Mouse (Mus musculus) heart, postnatal 0 days (tissue): ENCODE results near the gene Rspo4. TPM values are rescaled to one million over a fixed set of nuclear protein-coding genes. Genes with fewer than 3 reads are reported as not detected.

Experiments
- ATAC-seq: fragments of 200-750 bp; cut with Nextera tagmentation; 2 replicates; pipeline ENCODE4 v1.8.0; 2017; ENCODE audit warnings: low read depth, moderate number of reproducible peaks, moderate library complexity; ENCODE audit not compliant: insufficient read depth
- DNase-seq: peaks from one replicate; pipeline ENCODE4 v3.0.0-alpha.2; 2016; ENCODE audit warnings: low spot score
- H3K27ac ChIP-seq: fragments of 300-500 bp; sonication (generic); 2 replicates; pipeline ENCODE4 v1.5.1; 2014; ENCODE audit warnings: low read depth, mild to moderate bottlenecking
- H3K27me3 ChIP-seq: fragments of 300-500 bp; sonication (generic); 2 replicates; pipeline ENCODE4 v1.6.1; 2014; ENCODE audit warnings: low read length, mixed read lengths; ENCODE audit not compliant: control insufficient read depth, insufficient read depth
- H3K36me3 ChIP-seq: fragments of 300-500 bp; sonication (generic); replicated peaks from 2 replicates; pipeline ENCODE4 v1.6.1; 2014; ENCODE audit warnings: low read length, mixed read lengths; ENCODE audit not compliant: control insufficient read depth, insufficient read depth
- H3K4me1 ChIP-seq: fragments of 300-500 bp; sonication (generic); 2 replicates; pipeline ENCODE4 v1.6.1; 2014; ENCODE audit warnings: antibody characterized with exemption; ENCODE audit not compliant: control insufficient read depth, insufficient read depth
- H3K4me2 ChIP-seq: fragments of 300-500 bp; sonication (generic); 2 replicates; pipeline ENCODE4 v1.6.1; 2014; ENCODE audit warnings: low read depth, mild to moderate bottlenecking, low read length, moderate library complexity
- H3K4me3 ChIP-seq: fragments of 300-500 bp; sonication (generic); 2 replicates; pipeline ENCODE4 v1.5.1; 2014; ENCODE audit warnings: low read depth, low read length
- H3K9ac ChIP-seq: fragments of 300-500 bp; sonication (generic); replicated peaks from 2 replicates; pipeline ENCODE4 v1.6.1; 2014; ENCODE audit warnings: low read depth, low read length, mixed read lengths
- H3K9me3 ChIP-seq: fragments of 300-500 bp; sonication (generic); replicated peaks from 2 replicates; pipeline ENCODE4 v1.6.1; 2016; ENCODE audit warnings: low read length; ENCODE audit not compliant: control insufficient read depth
- CTCF ChIP-seq: IDR thresholded peaks from 2 replicates; pipeline ENCODE4 v1.5.1; 2016; ENCODE audit warnings: antibody characterized with exemption, control low read depth, low read depth
- EP300 ChIP-seq: IDR thresholded peaks from 2 replicates; pipeline ENCODE4 v1.6.1; 2016; ENCODE audit warnings: antibody characterized with exemption, low read depth
- WGBS: fragments of 180-500 bp; shearing (Covaris S2); extraction: QIAGEN DNeasy Blood & Tissue Kit; methylation state at CpG from one replicate; pipeline ENCODE4 v1.1.7; 2014; 5-methylcytosine and 5-hydroxymethylcytosine counted together
- polyA plus RNA-seq: library from polyadenylated mRNA; unstranded; fragments of >200 nt; fragmentation: Nextera tagmentation; extraction: Ambion mirVana; gene quantifications from 2 replicates; pipeline ENCODE4 v1.2.1, GENCODE M21; 2015
- total RNA-seq: library from RNA; depleted of rRNA; stranded (reverse); fragments of >200 nt; gene quantifications from 2 replicates; pipeline ENCODE4 v1.2.3, GENCODE M21; 2014; ENCODE audit warnings: low replicate concordance

The Rspo4 gene
- total and polyA plus RNA-seq, 2 experiments from 2014 or later = not detected

DNA sequence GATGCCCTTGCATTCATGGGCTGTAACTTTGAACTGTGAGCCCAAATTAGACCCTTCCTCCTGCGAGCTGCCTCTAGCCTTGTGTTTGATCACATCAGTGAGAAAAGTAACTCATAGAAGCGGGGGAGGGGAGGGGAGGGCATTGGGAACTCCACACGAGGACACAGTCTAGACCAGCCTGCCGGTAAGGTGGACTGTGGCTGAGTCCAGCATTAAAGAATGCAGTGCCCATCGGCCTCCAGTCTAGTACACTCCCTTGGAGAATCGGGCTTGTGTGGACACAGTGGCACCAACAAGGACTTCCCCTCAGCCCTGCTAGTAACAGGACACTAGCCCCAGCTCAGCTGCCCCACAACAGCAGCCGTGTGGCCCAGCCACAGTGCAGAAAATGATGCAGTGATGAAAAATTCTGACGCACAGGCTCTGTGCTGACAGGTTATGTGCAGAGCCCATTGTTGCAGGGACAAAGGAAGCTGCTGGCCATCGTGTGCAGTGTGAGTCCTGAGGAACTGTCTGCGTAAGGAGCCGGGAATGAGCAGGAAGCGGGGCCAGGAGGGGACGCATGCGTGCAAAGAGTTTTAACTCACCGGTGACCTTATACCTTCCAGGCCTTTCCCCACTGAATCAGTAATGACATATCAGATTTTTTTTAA is 50.5 kb downstream of the Rspo4 start:
- Histone ChIP-seq H3K27ac (no peak overlapping the region), H3K4me3 (no peak overlapping the region), H3K9ac (no peak overlapping the region), H3K4me2 (no peak overlapping the region), H3K27me3 (no peaks in the 10 kb centered on the region), H3K36me3 (no peaks in the 10 kb centered on the region), H3K4me1 (no peaks in the 10 kb centered on the region), H3K9me3 (no peaks in the 10 kb centered on the region)
- DNase-seq (no peak), ATAC-seq (no peak)
- no peak for TF ChIP-seq CTCF
- TF ChIP-seq EP300 = no peak
- WGBS = 39% methylated on average over 15 of the region's 15 CpGs

DNA sequence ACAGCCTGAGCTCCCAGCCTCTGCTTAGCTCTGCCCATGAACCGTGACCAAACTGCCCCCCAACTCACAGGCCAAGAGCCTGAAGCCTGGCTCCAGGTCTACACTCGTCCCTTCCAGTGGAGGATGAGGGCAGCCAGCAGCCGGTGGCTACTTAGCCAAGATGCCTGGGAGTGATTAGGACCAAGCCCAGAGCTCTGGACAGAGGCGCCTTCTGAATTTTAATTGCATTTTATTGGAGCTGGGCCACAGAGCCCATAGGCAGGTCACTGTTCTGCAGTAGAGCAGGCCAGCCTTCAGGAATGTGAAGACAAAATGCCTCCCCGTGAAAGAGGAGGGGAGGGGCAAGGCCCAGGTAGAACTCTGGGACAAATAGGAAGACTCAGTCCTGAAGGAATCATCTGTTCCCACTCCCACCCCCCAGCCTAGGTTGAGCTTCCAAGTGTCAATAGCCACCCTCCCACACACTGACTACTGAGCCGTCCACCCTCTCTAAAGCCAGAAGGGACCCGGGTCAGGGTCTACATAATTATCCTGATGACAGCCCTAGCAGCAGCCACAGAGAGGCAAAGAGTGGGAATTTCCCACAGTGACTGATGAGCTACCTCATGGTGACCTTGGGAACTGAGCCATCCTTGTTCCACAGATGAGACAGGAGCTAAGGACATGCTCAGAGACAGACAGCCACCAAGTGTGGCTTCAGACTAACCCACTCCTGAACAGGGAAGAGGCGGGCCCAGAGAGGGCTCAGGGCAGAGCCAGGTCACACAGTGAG is 51.7 kb downstream of the Rspo4 start:
- ATAC-seq = no peak
- TF ChIP-seq EP300 = no peak
- TF ChIP-seq CTCF = no peak

DNA sequence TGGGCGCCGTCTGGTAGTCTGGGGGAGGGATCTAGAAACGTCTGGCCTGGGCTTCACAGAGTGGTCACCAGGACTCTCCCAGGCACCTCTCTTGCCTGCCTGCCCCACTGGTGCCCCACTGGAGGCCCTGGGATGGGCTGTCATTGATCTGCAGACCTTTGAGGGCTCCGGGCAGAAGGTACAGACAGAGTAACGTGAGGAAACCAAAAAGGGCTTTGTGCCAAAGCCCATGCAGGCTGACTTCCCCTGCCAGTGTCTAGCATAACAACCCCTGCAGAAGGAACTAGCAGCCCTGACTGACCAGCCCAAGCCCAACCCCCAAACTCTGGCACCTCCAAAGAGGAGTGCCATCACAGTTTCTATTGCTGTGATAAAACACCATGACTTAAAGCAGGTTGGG is 53.2 kb downstream of the Rspo4 start:
- Histone ChIP-seq H3K9me3 (no peaks in the 10 kb centered on the region), H3K27me3 (no peaks in the 10 kb centered on the region), H3K27ac (no peak overlapping the region), H3K9ac (no peak overlapping the region), H3K36me3 (no peaks in the 10 kb centered on the region), H3K4me2 (no peak overlapping the region), H3K4me1 (no peaks in the 10 kb centered on the region), H3K4me3 (no peak overlapping the region)
- WGBS = 70% methylated on average over 5 of the region's 5 CpGs
- no peak for ATAC-seq
- TF ChIP-seq CTCF (no peak), EP300 (no peak)
- no peak for DNase-seq

More for the DNA sequence above, 51.7 kb downstream of the Rspo4 start:
- no peak overlapping the region for H3K9ac ChIP-seq
- H3K4me1 ChIP-seq = no peaks in the 10 kb centered on the region
- no peak overlapping the region for H3K4me2 ChIP-seq
- no peaks in the 10 kb centered on the region for H3K9me3 ChIP-seq
- no peaks in the 10 kb centered on the region for H3K27me3 ChIP-seq
- no peak overlapping the region for H3K27ac ChIP-seq
- 71% methylated on average over 8 of the region's 8 CpGs for WGBS
- DNase-seq = no peak
- no peak overlapping the region for H3K4me3 ChIP-seq
- no peaks in the 10 kb centered on the region for H3K36me3 ChIP-seq

DNA sequence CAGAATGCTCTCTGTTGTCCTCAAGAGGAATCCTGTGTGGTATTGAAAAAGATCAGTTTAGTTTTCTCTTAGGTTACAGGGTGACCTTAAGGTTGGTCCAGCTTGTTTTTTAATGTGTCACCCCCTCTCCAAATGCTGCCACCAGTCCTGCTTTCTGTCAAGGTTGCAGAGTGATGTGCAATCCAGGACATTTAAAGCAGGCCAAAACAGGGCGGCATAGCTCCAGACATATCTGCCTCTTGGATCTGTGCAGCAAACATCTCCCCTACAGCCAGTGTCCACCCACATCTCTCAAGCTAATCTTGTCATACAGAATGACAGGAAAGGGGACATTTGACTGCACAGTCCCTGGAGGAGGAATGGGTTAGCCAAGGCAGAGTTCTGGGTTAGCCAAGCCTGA is 55.4 kb downstream of the Rspo4 start:
- ATAC-seq = no peak
- 80% methylated on average over 1 of the region's 1 CpGs for WGBS
- Histone ChIP-seq H3K36me3 (no peaks in the 10 kb centered on the region), H3K4me1 (no peaks in the 10 kb centered on the region), H3K4me2 (no peak overlapping the region), H3K27ac (no peak overlapping the region), H3K27me3 (no peaks in the 10 kb centered on the region), H3K4me3 (no peak overlapping the region), H3K9me3 (no peaks in the 10 kb centered on the region), H3K9ac (no peak overlapping the region)
- DNase-seq = no peak
- TF ChIP-seq CTCF (no peak), EP300 (no peak)

DNA sequence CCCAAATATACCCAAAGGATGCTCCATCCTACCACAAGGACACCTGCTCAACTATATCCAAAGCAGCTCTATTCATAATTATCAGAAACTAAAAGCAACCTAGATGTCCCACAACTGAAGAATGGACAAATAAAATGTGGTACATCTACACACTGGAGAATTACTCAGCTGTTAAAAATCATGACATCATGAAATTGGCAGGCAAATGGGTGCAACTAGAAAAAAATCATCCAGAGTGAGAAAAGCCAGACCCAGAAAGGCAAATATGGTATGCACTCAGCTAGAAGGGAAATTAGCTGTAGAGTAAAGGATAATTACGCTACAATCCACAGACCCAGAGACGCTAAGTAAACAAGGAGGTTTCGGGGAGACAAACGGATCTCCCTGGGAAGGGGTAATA is 58.1 kb downstream of the Rspo4 start:
- H3K4me1 ChIP-seq = no peaks in the 10 kb centered on the region

More for the DNA sequence above, 58.1 kb downstream of the Rspo4 start:
- H3K27me3 ChIP-seq = no peaks in the 10 kb centered on the region
- H3K27ac ChIP-seq = no peak overlapping the region
- WGBS = 63% methylated on average over 4 of the region's 4 CpGs
- H3K36me3 ChIP-seq = no peaks in the 10 kb centered on the region
- H3K4me3 ChIP-seq = no peak overlapping the region
- TF ChIP-seq EP300 (no peak), CTCF (no peak)
- no peaks in the 10 kb centered on the region for H3K9me3 ChIP-seq
- DNase-seq = no peak
- H3K9ac ChIP-seq = no peak overlapping the region
- no peak for ATAC-seq
- no peak overlapping the region for H3K4me2 ChIP-seq
